Mouse (Mus musculus) midbrain, embryonic 13.5 days (tissue): ENCODE results near the gene Hoxd4. TPM values are rescaled to one million over a fixed set of nuclear protein-coding genes. Genes with fewer than 3 reads are reported as not detected.

Experiments
- ATAC-seq: fragments of 200-750 bp; cut with Nextera tagmentation; 2 replicates; pipeline ENCODE4 v1.8.0; 2017; ENCODE audit warnings: mild to moderate bottlenecking, moderate TSS enrichment, moderate library complexity
- H3K27ac ChIP-seq: fragments of 300-500 bp; sonication (generic); 2 replicates; pipeline ENCODE4 v1.5.1; 2015; ENCODE audit warnings: inconsistent platforms, mild to moderate bottlenecking, moderate library complexity
- H3K27me3 ChIP-seq: fragments of 300-500 bp; sonication (generic); 2 replicates; pipeline ENCODE4 v1.6.1; 2015; ENCODE audit warnings: mild to moderate bottlenecking, inconsistent platforms
- H3K36me3 ChIP-seq: fragments of 300-500 bp; sonication (generic); 2 replicates; pipeline ENCODE4 v1.6.1; 2015; ENCODE audit warnings: mild to moderate bottlenecking, inconsistent platforms
- H3K4me1 ChIP-seq: fragments of 300-500 bp; sonication (generic); replicated peaks from 2 replicates; pipeline ENCODE4 v1.6.1; 2015; ENCODE audit warnings: inconsistent platforms
- H3K4me2 ChIP-seq: fragments of 300-500 bp; sonication (generic); replicated peaks from 2 replicates; pipeline ENCODE4 v1.6.1; 2015; ENCODE audit warnings: moderate library complexity, mild to moderate bottlenecking, inconsistent platforms
- H3K4me3 ChIP-seq: fragments of 300-500 bp; sonication (generic); replicated peaks from 2 replicates; pipeline ENCODE4 v1.5.1; 2015; ENCODE audit warnings: mild to moderate bottlenecking, inconsistent platforms
- H3K9ac ChIP-seq: fragments of 300-500 bp; sonication (generic); replicated peaks from 2 replicates; pipeline ENCODE4 v1.6.1; 2015; ENCODE audit warnings: mild to moderate bottlenecking, inconsistent platforms
- H3K9me3 ChIP-seq: fragments of 300-500 bp; sonication (generic); 2 replicates; pipeline ENCODE4 v1.6.1; 2016; ENCODE audit warnings: mild to moderate bottlenecking, inconsistent platforms
- WGBS: fragments of 180-500 bp; shearing (Covaris S2); methylation state at CpG from one replicate; pipeline ENCODE4 v1.1.7; 2015; 5-methylcytosine and 5-hydroxymethylcytosine counted together
- polyA plus RNA-seq: library from polyadenylated mRNA; unstranded; fragments of >200 nt; fragmentation: Nextera tagmentation; extraction: Ambion mirVana; gene quantifications from 2 replicates; pipeline ENCODE4 v1.2.1, GENCODE M21; 2015

Hoxd4 gene
- polyA plus RNA-seq, 1 experiment from 2014 or later: not detected

DNA sequence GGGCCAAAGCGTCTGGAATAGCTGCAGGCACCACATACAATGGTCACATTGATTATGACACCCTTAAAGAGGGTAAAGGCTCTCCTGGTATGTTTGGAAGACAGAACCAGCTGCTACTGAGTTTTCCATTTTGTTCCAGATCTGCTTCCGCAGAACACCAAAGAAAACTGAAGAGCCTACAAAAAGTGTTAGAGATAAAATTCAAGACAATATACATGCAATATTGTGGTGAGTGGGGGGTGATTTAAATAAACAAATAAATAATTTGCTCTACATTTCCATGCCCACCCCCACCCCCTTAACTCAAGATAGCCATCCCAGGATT lies 27.7 kb downstream of the Hoxd4 start:
- ATAC-seq: no peak
- H3K4me1 ChIP-seq: peaks cover 4% of the 10 kb centered on the region; the same call in 1 of the 2 replicates
- peaks cover 100% of the 10 kb centered on the region for H3K27me3 ChIP-seq
- H3K27ac ChIP-seq: no peak overlapping the region
- H3K4me3 ChIP-seq: no peak overlapping the region
- no peaks in the 10 kb centered on the region for H3K36me3 ChIP-seq
- no peak overlapping the region for H3K4me2 ChIP-seq
- 1% methylated on average over 2 of the region's 2 CpGs for WGBS
- H3K9ac ChIP-seq: no peak overlapping the region
- no peaks in the 10 kb centered on the region for H3K9me3 ChIP-seq

DNA sequence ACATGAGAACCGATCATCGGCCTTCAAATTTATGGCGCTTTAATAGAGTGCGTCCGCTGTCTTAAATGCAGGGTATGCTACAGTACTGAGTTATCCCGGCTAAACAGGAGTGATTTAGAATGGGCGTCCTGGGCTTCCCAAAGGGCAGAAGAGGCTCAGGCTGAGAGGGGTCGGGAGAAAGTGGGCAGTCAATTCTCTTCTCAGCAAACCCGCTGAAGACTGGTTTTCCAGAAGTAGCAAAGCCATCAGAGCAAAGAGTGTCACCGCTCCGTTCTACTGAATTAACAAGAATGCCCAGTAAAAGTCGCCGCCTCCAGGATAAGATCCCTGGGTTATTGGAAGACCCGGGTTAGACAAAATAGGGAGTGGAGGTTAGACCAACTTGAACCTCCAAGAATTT lies 28.1 kb downstream of the Hoxd4 start:
- H3K4me3 ChIP-seq: no peak overlapping the region
- no peak overlapping the region for H3K9ac ChIP-seq
- no peak overlapping the region for H3K27ac ChIP-seq
- H3K4me2 ChIP-seq: no peak overlapping the region
- H3K36me3 ChIP-seq: no peaks in the 10 kb centered on the region
- peaks cover 100% of the 10 kb centered on the region for H3K27me3 ChIP-seq
- no peaks in the 10 kb centered on the region for H3K9me3 ChIP-seq
- no peak for ATAC-seq
- 2% methylated on average over 14 of the region's 14 CpGs for WGBS
- H3K4me1 ChIP-seq: peaks cover 4% of the 10 kb centered on the region; the same call in 1 of the 2 replicates

DNA sequence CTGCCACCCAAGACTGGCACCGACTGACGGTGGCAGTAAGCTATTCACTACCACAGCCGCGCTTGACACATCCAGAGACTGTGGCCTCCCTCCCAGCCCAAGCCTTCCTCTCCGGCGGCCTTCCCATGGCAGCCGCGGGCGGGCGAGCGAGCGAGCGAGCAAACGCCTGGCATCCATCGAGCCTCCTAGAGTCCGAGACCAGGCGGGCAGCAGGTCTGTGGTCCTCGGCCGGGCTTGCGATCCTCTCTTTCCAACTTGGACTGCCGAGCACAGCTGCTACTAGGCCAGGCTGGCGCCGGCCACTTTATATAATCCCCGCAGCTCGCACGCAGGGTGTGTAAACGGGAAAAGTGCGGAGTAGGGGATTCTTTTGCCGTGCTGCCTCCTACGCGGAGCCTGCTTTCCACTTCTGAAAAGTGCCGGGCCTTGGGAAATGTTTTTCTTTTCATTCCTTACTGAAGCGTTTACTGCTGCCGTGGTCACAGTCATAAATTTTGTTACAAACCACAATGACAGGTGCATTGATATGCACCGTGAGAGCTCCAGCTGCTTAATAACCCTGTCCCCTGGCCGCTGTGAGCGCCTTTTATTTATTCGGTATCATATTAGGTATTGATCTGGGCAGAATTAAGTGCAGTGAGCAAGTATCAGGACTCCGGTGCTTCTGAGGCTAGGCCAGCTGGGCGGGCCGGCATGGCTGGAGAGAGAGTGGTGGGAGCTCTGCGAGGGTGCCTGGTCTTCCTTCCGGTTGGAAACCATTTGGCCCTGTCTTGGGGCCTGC lies 28.8 kb downstream of the Hoxd4 start:
- Histone ChIP-seq H3K4me2 (no peak overlapping the region), H3K27ac (no peak overlapping the region), H3K4me1 (peaks cover 4% of the 10 kb centered on the region; the same call in 1 of the 2 replicates), H3K4me3 (no peak overlapping the region), H3K9ac (no peak overlapping the region), H3K27me3 (peaks cover 100% of the 10 kb centered on the region), H3K36me3 (no peaks in the 10 kb centered on the region), H3K9me3 (no peaks in the 10 kb centered on the region)
- ATAC-seq: no peak
- WGBS: 1% methylated on average over 43 of the region's 43 CpGs

DNA sequence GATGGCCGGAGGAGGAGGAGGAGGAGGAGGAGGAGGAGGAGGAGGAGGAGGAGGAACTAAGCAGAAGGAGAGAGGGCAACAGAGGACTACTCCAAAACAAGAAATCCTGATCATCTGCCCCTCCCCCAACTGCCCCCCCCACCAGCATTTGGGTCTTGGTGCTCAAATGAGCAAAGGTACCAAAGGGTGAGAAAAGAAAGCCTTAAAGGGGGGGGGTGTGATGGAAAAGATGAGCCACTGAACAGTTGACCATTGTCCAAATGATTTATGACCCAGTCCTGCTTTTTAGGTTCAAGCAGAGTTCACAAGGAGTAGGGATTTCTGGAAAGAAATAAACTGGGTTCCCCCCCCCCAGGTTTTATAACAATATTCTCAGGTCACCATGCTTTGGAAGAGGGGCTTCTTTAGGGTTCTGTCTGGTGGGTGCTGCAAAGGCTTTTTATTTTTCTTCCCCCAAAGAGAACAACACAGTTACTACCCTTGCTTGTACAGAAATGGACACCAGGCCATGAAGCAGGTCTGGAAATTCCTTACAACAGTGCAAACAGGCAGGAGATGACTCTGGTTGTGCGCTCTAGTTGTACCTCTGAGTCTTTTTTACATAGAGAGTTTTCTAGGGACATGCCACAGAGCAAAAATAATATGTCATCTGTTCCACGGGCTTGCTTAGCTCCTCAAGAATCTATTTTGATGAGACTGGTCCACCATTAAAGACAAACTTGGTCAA lies 29.7 kb downstream of the Hoxd4 start:
- ATAC-seq: no peak
- 30% methylated on average over 2 of the region's 3 CpGs for WGBS
- Histone ChIP-seq H3K9ac (no peak overlapping the region), H3K9me3 (no peaks in the 10 kb centered on the region), H3K4me3 (no peak overlapping the region), H3K36me3 (no peaks in the 10 kb centered on the region), H3K27ac (no peak overlapping the region), H3K4me1 (peaks cover under 1% of the 10 kb centered on the region; the same call in 1 of the 2 replicates), H3K4me2 (no peak overlapping the region), H3K27me3 (peaks cover 100% of the 10 kb centered on the region)

DNA sequence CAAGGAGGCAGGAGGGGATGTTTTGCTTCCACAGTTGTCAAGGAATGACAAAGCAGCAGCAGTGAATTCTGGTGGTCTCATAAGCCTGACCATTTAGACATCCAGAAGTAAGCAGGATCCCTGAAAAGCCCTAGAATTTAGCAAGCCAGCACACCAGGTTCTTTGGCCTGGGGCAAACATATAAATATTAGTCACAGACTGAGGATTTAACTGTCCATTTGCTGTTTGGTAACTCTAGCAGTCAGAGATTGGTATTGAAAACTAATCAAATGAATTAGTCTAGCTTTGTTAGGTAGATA lies 30.2 kb downstream of the Hoxd4 start:
- Histone ChIP-seq H3K27me3 (peaks cover 100% of the 10 kb centered on the region), H3K4me3 (no peak overlapping the region), H3K4me2 (no peak overlapping the region), H3K9me3 (no peaks in the 10 kb centered on the region), H3K4me1 (peaks cover 6% of the 10 kb centered on the region; the same call in 1 of the 2 replicates), H3K9ac (no peak overlapping the region), H3K27ac (no peak overlapping the region), H3K36me3 (no peaks in the 10 kb centered on the region)
- ATAC-seq: no peak

DNA sequence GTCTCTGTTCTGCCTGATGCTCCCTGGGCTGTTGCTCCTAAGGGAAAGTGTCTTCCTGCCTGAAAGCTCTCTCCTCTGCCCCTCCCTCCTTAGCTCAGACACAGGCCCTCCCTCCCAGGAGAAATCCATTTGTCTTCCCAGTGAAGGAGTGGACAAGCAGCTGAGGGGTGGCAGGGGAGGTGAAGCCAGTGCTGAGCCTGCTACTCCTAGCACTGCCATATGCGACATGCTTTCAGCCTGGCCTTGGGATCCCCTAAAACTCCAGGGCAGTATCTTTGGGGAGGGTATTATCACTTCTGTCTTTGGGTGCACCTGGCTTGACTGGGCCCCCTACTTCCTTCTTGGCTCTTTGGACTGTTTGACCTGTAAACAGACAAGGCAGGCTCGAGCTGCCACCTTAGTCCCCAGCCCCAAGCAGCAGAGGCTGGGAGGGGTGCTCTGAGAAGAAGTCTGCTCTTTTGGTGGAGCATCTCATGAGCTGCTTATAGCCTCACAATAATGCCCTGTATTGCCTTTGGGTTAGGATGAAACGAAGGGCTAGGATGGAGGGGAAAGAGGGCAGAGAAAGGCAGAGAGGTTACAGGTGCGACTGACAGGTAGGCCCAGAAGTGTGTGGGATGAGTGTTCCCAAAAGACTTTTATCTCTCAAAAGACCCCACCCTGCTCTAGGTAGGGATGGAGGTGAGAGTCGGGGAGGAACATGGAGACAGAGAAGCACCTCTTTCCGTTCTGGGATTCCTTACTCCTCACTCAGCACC lies 34.0 kb downstream of the Hoxd4 start:
- ATAC-seq: no peak
- WGBS: under 1% methylated on average over 6 of the region's 6 CpGs
- no peak overlapping the region for H3K4me3 ChIP-seq
- H3K4me2 ChIP-seq: no peak overlapping the region
- H3K4me1 ChIP-seq: peaks cover 17% of the 10 kb centered on the region
- H3K36me3 ChIP-seq: no peaks in the 10 kb centered on the region
- H3K9me3 ChIP-seq: no peaks in the 10 kb centered on the region
- H3K27ac ChIP-seq: no peak overlapping the region
- peaks cover 98% of the 10 kb centered on the region for H3K27me3 ChIP-seq
- no peak overlapping the region for H3K9ac ChIP-seq

DNA sequence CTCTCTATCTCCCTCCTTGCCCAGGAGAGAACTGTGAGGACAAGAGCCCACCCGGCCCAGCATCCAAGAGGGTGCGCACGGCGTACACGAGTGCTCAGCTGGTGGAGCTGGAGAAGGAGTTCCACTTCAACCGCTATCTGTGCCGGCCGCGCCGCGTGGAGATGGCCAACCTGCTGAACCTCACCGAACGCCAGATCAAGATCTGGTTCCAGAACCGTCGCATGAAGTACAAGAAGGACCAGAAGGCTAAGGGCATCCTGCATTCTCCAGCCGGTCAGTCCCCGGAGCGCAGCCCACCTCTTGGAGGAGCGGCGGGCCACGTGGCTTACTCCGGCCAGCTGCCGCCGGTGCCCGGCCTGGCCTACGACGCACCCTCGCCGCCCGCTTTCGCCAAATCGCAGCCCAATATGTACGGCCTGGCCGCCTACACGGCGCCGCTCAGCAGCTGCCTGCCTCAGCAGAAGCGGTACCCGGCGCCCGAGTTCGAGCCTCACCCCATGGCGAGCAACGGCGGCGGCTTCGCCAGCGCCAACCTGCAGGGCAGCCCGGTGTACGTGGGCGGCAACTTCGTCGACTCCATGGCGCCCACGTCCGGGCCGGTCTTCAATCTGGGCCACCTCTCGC lies 34.7 kb downstream of the Hoxd4 start:
- H3K27ac ChIP-seq: no peak overlapping the region
- no peaks in the 10 kb centered on the region for H3K9me3 ChIP-seq
- 0% methylated on average over 58 of the region's 58 CpGs for WGBS
- no peak overlapping the region for H3K9ac ChIP-seq
- peaks cover 17% of the 10 kb centered on the region for H3K4me1 ChIP-seq
- H3K27me3 ChIP-seq: peaks cover 98% of the 10 kb centered on the region
- no peak overlapping the region for H3K4me2 ChIP-seq
- H3K4me3 ChIP-seq: no peak overlapping the region
- H3K36me3 ChIP-seq: no peaks in the 10 kb centered on the region
- ATAC-seq: no peak

DNA sequence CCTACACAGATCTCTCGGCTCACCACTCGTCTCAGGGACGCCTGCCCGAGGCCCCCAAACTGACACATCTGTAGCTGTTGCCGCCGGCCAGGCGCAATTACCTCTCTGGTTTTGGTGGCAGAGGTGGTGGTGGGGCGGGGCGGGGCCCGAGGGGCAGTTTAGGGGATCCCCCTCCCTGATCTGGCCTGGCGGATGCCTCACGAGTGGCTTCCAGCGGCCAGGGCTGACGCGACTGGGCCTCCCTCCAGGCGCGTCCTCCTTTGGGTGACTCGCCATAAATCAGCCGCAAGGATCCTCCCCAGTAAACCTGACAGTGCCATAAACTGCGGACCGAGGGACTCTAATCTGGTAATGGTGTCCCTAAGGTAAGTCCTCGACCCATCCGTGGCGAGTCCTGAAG lies 35.3 kb downstream of the Hoxd4 start:
- WGBS: under 1% methylated on average over 24 of the region's 24 CpGs
- Histone ChIP-seq H3K4me1 (peaks cover 17% of the 10 kb centered on the region), H3K27me3 (peaks cover 98% of the 10 kb centered on the region), H3K9ac (no peak overlapping the region), H3K4me3 (no peak overlapping the region), H3K27ac (no peak overlapping the region), H3K9me3 (no peaks in the 10 kb centered on the region), H3K36me3 (no peaks in the 10 kb centered on the region), H3K4me2 (no peak overlapping the region)
- no peak for ATAC-seq

DNA sequence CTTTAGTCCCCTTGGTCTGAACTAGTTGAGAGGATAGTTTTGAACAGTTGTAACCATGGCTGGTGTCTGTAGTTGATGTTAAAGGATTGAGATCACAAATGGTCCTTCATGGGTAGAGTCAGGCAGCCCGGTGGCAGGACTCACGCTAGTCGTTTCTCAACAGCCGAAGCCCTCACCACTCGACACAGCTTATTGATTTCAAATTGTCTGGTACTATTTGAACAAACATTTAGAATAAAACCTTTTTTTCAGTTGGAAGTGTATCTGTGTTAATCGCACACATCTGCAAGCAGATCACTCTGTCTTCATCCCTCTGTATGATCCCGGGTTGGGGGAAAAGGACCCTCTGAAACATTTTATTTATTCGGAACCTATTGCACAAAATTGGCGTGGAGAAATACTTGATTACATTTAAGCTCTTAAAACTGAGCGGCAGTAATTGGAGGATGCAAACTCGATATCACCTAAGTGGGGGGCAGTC lies 36.0 kb downstream of the Hoxd4 start:
- WGBS: 3% methylated on average over 11 of the region's 11 CpGs
- Histone ChIP-seq H3K27ac (no peak overlapping the region), H3K9me3 (no peaks in the 10 kb centered on the region), H3K4me3 (no peak overlapping the region), H3K4me1 (peaks cover 21% of the 10 kb centered on the region), H3K27me3 (peaks cover 98% of the 10 kb centered on the region), H3K9ac (no peak overlapping the region), H3K4me2 (no peak overlapping the region), H3K36me3 (no peaks in the 10 kb centered on the region)
- no peak for ATAC-seq

DNA sequence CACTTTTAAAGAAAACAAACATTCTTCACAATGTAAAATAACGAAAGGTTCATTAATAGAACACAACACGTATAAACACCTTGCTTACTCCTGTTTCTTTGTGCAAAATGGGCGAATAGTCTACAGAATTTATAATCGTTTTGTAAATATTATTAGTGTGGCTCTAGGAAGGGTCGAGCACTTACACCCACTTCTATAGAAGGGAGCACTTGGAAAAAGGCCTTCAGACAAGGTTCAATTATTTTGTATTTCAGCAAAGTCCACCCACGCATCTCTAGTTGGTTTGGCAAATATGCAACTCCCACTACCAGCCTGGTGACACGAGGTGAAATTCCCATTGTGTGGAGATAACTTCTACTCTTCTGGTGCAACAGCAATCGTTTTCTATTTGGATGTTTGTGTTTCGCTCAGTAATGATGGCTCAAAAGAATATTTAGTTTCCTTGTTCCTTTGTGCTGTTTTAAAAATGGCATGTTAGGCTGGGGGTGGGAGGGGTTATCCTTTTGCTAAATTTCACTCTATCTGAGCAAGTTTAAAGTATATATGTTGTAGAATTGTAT lies 36.8 kb downstream of the Hoxd4 start:
- WGBS: 3% methylated on average over 9 of the region's 9 CpGs
- Histone ChIP-seq H3K4me1 (peaks cover 26% of the 10 kb centered on the region), H3K4me2 (no peak overlapping the region), H3K27ac (no peak overlapping the region), H3K36me3 (no peaks in the 10 kb centered on the region), H3K9me3 (no peaks in the 10 kb centered on the region), H3K27me3 (peaks cover 98% of the 10 kb centered on the region), H3K4me3 (no peak overlapping the region), H3K9ac (no peak overlapping the region)
- ATAC-seq: no peak

DNA sequence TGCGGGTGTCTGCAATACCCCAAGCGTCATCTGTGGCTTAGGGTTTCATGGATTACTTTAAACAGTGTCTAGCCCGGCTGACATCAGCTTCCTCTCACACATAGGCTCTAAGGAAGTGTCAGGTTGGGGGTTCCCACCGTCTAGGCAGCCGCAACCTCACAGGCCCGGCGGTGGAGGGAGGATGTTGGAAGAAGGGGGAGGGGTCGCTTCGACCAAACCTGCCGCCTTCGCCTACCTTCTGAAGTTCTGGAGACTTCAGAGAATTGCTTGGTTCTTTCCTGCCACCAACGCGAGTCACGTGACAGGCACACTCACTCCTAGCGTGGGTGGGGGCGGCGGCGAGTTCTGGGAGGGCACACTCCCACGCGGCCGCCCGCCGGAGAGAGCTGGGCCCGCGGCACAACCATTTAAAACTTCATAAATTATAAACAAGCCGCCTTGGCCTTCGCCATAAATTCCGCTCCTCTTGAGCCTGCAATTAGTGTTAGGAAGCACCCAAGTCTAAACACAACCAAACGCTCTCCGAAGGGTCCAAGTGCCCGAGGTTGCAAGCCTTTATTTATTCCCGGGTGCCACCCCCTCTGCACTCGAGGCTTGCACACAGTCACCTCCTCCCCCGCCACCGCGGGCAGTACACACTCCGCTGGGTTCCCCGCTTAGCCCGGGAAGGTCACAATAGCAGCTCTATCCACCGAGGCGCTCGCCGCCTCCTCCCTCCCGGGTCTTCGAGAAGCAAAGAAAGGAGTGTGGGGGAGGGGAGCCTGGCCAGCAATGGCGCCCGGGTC lies 37.8 kb downstream of the Hoxd4 start:
- no peaks in the 10 kb centered on the region for H3K9me3 ChIP-seq
- H3K4me1 ChIP-seq: peaks cover 26% of the 10 kb centered on the region
- H3K27ac ChIP-seq: no peak overlapping the region
- WGBS: under 1% methylated on average over 47 of the region's 47 CpGs
- peak overlapping the region; percentile 48 for H3K4me2 ChIP-seq
- no peaks in the 10 kb centered on the region for H3K36me3 ChIP-seq
- H3K9ac ChIP-seq: no peak overlapping the region
- peaks cover 98% of the 10 kb centered on the region for H3K27me3 ChIP-seq
- peak; percentile 71 for ATAC-seq
- peak overlapping the region; percentile 24 for H3K4me3 ChIP-seq
